Mouse (Mus musculus): ENCODE data around the gene Gm12248.

Gene Gm12248

DNA sequence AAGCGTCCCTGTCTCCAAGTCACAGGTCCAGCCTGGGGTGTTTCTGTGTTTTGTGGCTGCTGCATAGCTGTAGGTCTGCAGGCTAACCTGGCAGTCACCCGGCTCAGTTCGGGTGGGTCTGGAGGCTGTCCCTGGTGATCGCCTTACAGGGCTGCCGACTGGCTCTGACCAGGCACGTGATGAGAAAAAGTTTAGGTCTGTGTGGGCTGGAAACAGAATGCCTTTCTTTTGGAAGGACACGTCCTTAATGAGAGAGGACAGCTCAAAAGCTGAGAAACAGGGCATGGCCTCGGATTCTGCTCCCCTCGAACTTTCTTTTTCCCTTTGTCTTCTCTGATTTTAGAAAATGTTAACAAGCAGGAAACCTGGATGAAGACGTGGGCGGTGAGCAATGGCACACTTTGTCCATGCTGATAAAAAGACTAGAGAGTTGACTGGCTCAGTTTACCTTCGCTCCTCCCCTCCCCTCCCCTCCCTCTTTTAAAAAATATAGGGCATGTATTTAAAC lies at the start of gene Gm12248:
Gene Gm12248 (minus strand): TSS at position 114 of the 508 bp plus-strand sequence.
- no peak for DNase-seq (ENCODE audit: low read depth, low spot score)

DNA sequence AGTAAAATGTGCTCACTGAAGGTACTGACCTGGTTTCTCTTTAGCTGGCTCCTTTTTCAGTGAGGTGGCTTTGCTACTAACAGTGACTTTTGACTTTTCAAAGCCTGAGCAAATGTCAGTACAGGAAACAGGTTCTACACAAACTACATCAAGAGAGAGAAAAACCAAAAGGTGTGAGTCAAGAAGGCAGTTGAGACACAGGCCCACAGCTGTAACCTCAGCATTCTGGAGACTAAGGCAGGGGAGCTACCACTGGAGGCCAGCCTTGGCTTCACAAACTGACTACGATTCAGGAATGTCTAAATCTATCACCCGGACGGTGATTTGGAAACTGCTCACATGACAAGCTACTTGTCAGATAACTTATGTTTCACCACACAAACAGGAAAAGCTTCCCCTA lies 46.5 kb upstream of the Gm12248 start:
- DNase-seq (ENCODE audit: low read depth, low spot score) = no peak

DNA sequence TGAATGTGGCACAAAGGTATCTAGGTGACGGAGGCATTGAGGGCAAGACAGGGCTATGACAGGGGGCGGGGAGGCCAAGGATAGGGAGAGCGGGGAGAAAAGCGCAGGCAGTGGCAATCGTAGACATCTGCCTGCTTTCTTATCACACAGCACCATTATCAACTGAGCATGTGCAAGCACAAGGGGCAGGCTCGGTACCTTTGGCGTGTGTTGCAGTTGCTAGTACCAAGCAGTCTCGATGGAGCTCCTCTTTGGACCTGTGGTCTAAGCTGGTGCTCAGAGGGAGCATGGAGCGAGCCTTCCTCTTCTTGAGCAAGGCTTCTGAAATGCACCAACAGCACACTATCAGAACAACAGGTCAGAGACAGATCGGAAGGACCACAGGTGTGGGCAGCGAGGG lies 45.9 kb upstream of the Gm12248 start:
- no peak for DNase-seq (ENCODE audit: low read depth, low spot score)

DNA sequence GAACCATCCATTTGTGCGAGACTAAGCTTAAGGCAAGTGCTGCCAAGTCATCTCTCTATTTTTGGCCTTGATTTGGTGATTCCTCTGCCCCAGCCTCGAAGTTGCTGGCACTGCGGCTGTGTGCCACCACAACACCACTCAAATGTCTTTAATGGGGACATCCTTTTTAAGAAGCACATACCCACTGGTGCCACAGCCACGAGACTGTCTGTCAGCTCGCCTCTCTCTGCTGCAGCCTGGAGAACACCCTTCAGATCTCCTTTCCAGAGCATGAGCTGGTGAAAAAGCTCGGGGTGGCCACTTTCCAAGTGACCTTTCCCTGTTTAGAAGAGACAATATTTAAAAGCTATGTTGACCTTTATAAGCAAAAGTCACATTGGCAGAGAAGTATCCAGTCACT lies 43.7 kb upstream of the Gm12248 start:
- DNase-seq (ENCODE audit: low read depth, low spot score) = no peak

DNA sequence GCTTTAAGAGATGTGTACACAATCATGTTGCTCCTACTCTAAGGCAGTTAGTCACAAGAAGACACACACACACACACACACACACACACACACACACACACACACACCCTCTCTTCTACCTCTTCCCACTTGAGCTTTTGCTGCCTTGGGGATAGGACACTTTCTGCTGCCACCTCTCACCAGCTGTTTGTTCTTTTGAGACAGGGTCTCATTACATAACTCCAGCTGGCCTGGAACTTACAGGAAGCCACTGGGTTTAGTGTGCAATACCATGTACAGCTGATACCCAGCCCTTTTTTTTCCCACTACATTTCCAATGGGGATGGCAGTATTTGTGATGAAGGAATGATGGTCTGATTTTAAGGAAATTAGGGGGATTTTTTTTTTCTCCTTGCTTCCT lies 42.4 kb upstream of the Gm12248 start:
- no peak for DNase-seq (ENCODE audit: low read depth, low spot score)

DNA sequence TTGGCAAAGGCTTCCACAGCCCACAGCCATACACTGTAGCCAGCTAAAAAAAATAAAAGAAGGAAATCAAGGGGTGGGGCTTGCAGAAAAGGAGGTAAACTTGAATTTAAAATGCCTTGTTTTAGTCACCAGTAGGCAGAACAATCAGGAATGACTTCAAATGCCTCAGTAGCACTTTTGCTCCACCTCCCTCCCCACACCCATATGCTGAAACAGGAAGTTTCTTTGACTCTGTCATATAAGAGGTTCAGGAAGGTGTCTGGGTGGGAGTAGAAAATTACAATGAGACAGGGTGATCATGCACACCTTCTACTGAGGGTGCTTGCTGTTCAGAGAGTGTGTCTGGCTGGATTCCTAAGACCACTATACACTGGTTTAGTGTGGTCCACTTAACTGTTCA lies 41.9 kb upstream of the Gm12248 start:
- no peak for DNase-seq (ENCODE audit: low read depth, low spot score)

DNA sequence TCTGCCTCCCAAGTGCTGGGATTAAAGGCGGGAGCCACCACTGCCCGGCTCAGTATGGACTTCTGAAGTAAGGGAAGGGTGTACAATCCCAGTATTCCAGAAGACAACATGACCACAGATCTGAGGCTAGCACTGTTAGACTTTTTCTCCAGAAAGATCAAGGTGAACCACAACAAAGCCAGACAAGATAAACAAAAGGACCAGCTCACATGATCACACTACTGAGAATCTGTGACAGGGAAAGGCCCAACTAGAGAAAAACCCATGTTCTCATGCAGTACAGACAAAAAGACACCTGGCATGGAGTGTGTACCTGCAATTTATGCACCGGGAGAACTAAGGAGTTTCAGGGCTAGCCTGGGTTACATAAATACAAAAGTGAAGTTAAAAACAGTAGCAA lies 39.1 kb upstream of the Gm12248 start:
- DNase-seq (ENCODE audit: low read depth, low spot score) = no peak

DNA sequence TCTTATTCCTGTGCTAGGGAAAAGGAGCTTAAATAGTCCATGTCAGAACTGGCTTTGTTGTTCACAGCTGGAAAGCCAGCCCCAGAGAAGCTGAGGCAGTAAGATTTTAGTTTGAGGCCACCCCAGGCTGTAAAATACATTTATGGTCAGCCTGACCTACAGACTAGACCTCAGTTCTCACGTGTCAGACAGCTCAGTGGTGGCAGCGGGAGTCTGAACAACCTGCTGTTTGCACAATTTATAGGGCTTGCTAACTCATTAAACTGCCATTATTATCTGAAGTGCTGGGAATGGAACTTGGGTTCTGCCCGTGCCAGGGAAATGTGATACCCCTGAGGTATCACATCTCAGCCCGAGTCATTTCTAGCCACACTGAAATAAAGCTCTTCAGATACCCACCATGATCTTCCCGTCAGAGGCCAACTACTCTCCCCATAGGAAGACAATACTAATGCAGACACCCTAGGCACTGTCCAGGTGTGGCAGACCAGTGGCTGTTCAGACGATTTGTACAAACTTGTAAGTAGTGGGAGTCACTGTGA lies 36.4 kb upstream of the Gm12248 start:
- DNase-seq (ENCODE audit: low read depth, low spot score) = no peak

DNA sequence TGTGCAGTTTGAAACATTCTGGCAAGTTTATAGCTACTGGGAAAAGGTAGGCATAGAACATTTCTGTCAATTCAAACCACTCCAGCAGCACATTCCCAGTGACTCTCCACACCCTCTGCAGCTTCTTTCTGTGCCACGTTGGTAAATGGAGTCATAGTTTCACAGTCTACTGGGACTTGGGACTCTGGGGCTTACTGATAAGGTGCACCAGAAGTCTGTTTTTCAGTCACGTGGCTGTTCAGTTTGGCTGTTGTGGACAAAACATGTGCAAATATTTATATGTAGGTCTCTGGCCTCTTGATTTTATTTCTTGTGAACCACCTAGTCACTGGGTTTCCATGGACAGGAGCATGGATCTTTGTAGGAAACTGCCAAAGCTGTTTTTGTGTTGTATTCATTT lies 34.6 kb upstream of the Gm12248 start:
- no peak for DNase-seq (ENCODE audit: low read depth, low spot score)

DNA sequence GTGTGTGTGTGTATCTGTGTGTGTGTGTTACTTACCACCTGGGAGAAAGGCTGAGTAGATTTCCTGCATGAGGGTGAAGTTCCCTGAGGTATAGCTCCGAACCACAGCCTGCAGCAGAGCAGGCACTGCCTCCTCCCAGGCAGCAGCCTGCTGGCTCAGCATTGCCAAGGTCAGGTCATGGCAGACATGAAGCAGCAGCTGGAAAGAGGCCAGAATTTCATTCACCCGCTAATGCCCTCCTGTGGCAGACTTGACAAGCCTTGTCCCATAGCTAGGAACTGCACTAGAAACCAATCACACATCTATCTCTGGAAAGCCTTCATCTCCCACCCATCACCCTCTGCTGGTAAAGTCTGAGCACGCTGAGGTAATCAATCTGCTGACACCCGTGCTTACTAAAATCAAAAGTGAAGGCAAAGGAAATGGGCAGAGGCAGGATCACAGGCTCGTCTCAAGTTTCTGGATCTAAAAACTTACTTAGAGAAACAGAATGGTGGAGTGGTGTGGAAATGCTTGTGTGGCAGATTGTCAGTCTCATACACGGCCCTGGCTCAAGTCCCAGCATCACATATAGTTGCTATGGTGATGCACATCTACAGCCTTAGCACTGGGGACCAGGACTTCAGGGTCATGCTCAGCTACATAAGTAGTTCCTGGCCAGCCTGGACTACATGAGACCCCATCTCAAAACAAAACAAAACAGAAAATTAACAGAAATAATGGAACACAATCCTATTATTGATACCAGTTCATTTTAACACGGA lies 33.6 kb upstream of the Gm12248 start:
- no peak for DNase-seq (ENCODE audit: low read depth, low spot score)

DNA sequence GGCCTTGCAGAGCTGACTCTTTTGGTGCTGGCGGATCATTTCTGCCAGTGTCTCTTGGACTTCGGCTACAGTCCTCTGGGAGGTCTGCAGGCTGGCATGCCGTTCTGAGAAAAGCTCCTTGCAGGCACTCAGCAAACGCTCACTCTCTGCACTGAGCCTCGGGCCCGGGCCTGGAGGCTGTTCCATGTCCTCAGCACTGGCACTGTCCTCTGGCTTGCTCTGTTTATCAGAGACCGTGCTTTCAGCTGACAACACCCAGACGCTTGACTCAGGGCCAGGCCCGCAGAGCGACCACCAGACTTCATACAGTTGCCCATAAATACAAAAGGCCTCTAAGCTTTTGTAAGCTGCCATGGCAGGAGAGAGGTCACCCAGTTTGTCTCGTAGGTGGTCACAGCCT lies 32.1 kb upstream of the Gm12248 start:
- DNase-seq (ENCODE audit: low read depth, low spot score) = no peak

DNA sequence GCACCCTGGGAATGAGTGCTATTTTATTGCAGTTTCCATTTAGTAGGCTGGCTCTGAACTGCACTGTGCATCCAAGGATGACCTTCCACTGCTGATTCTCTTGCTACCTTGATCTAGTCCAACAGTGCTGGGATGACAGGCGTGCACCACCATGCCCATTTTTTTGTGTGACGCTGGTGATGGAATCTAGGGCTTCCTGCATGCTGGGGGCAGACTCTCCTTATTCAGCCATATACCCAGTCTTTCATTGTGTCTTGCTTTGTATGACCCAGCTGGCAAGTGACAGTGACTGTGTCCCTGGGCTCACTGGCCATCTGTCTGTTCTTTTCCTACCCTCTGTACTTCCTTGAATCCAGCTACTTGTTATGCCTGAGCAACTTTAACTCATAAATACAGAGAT lies 30.8 kb upstream of the Gm12248 start:
- DNase-seq (ENCODE audit: low read depth, low spot score) = no peak

DNA sequence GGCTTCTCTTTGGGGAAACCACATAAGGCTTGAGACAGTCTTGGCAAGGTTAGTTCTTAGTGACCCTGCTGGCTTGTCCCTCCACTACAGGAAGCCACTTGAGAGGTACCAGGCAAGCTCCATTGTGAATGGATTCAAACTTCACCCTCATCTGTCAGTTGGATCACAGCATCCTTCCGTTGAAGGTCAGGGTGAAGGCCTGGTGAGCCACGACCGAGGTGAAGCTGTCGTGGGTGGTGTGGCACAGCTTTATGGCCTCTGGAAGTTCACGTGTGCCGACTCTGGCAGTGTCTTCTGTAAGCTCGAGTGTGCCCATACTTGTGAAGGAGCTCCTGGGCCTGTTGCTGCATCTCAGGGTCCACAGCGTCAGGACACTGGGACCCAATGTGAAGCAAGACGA lies 28.4 kb upstream of the Gm12248 start:
- no peak for DNase-seq (ENCODE audit: low read depth, low spot score)

DNA sequence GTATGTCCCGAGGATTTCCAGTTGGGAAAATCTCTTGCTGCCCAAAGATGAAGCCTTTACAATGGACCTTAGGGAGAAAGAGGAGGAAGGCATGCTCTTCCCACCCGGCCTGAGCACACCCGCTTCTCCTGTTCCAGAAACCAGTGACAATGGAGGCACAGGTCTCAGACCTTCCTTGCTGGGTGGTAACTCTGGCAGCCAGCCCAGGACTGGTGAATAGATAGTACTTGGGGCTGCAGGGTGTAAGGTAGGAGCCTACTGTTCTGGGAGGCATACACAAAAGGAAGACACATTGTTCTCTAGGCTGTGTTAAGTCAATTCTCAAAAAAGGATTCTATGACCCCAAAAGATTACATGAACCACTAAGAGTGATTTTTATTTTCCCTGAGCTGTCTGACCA lies 27.7 kb upstream of the Gm12248 start:
- DNase-seq (ENCODE audit: low read depth, low spot score) = no peak

DNA sequence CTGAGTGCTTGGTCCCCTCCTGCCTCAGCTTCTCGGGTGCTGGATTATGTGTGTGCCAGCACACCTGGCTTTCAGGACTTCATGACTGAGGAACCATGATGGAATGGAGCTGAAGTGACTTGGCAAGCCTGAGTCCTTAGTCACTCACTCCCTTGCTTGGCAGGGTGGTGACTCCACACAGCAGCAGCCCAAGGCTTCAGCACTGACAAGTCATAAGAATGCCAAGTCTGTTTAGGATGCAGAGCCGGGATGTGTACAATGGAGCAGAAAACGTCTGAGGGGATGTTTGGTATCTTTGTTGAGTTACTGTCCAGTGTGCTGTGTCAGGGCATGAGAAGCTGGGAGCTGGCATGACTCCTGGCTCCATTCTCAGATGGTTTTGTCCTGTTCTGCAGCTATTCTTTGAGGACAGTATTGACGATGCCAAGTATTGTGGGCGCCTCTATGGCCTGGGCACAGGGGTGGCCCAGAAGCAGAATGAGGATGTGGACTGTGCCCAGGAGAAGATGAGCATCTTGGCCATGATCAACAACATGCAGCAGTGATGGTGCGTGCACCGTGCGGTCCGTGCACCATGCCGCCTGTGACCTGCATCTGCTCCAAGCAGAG lies 24.2 kb upstream of the Gm12248 start:
- DNase-seq (ENCODE audit: low read depth, low spot score) = no peak

DNA sequence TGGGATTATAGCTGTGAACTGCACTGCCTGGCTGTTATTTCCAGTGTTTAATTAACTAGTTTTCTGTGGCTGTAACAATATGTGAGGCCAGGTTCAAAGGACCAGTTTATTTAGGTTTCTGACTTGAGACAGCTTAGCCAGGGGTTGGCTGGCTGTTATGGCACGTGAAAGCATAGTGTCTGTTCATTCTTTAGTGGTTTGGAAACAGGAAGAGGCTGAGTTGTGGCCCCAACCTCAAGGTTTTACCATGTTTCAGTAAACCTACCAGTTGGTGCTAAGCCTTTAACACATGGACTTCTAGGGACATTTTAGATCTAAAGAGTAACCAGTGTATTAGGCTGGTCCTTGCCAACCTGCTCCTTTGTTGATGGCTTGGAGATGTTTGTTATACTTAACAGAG lies 23.6 kb upstream of the Gm12248 start:
- DNase-seq (ENCODE audit: low read depth, low spot score) = no peak

DNA sequence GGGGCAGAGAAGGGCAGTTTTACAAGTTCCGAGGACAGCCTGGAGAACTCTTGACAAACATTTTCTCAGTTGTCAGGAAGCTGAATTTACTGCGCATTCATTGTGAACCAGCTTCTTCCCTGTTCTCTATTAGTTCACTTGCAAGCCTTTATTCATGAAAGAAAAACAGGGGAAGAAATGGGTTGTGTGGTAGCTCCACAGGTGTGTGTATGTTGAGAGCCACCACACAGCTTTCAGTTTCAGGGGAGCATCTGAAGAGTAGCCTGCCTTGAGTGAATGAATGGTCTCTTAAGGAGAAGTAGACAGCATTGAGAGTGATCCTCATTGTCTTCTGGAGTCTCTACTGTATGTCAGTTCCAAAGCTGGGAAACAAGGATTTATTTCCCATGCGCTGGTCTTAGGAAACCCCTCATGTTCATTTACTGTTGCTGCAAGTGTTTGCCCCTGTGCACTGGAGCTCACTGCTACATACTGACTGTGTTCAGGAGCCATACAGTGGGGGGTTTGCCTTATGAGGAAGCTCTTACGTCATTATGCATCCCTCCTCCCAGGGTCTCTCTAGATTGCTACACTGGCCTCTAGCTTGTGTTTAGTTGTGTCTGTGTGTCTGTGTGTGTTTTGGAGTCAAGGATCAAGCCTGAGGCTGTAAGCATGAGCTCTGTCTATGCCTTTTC lies 14.9 kb upstream of the Gm12248 start:
- DNase-seq (ENCODE audit: low read depth, low spot score) = no peak

DNA sequence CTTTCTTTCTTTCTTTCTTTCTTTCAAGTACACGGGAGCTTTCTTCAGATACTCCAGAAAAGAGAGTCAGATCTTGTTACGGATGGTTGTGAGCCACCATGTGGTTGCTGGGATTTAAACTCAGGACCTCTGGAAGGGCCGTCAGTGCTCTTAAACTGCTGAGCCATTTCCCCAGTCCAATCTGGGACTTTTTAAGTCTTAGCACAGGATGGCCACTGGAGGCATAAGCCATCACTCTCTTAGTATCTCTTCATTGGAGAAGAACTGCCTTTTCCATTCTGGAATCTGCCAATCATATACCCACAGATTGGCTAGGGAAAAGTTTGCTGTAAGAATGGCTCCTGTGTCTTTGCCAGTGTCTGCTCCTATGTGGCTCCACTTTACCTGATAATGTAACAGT lies 14.1 kb upstream of the Gm12248 start:
- DNase-seq (ENCODE audit: low read depth, low spot score) = no peak

DNA sequence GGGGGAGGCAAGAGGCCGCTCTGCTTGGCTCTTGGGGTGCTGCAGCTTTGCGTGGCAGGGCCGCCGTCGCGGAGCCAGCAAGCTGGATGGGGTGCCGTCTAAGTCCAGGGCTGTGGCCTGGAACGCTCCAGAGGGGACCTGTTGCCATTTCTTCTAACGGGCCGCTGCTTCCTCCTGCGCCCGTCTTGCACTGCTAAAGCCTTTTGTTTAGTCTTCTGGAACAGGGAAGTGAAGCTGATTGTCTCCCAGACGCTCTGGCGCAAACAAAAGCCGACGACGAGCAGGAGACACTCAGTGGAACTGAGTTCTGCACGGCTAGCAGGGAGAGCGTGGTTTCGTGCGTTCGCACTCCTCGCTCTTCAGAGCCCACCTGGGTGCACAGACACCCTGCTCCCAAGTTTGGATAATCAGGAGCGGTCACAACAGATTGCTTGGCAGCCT lies 11.4 kb upstream of the Gm12248 start:
- no peak for DNase-seq (ENCODE audit: low read depth, low spot score)

DNA sequence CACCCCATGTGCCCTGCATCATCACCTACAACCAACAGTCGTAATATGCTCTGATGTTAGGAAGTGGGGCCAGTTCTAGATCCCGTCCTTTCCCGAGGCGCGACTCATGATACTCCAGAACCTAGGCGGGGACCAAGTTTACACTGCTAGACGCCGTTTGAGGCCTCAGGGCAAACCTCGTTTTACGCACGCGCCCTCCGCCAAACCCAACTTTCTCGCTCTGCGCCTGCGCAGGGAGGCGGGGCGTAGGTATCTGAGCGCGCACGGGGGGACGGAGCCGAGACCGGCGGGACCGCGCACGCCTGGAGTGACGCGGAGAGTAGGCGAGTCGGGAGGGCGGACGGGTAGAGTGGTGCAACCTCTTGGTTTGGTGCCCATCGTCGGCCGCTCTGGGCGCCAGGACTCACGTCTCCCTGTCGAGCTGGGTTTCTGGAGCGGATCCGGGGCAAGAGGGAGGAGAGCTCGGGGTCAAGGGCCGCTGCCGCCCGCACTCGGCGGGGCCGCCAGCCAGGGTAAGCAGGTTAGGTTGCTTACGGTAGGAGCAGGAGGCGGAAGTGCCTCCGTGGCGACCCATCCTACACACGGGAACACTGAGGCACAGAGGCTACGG lies 10.9 kb upstream of the Gm12248 start, which contains the start of gene Cnot8:
Gene Cnot8 (plus strand): TSS at position 457 of the 610 bp plus-strand sequence.
- DNase-seq (ENCODE audit: low read depth, low spot score) = peak; percentile 98

DNA sequence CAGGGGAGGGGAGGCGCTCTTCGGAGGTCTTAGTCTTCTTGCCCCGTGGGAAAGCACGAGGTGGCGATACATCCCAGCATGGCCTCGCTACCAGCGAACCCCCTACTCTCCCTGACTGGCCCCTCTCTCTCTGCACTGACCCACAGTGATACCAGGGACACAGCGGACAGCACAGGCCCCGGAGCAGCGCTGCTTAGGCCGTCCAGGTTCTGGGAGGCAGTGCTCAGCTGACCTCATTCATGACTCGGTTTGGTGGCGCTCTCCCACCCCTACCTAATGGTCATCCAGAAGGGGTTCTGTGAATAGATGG lies 10.4 kb upstream of the Gm12248 start:
- DNase-seq (ENCODE audit: low read depth, low spot score) = no peak
